Mouse (Mus musculus) right cerebral cortex, postnatal 4 days (tissue): ENCODE data around the gene Gm20388.
A peak's percentile ranks its signal among the peaks of the same experiment; 100 is the strongest.
"Not testable (repeated sequence)": the region's sequence is repeated elsewhere in the genome, so short reads cannot be mapped to it uniquely, and the experiment has no call there.

ENCODE experiments used
- DNase-seq: peaks from one replicate; pipeline ENCODE4 v3.0.0-alpha.2; 2022

The Gm20388 gene

DNA sequence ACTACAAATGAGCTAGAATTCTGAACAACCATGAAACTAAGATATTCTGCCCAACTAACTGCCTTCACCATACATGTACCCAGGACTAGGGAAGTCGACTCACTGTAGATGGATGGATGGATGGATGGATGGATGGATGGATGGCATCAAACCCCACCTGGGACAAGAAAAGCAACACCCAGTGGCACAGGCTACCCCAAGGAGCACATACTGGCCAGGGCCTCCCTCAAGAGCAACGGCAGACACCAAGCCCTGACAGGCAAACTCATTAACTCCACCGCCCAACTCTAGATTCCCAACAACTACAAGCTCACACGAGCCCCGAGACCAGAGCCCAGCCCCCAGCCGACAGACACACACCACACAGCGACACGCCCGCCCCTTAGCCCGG, 3626.3 kb downstream of the Gm20388 start:
- no peak for DNase-seq

DNA sequence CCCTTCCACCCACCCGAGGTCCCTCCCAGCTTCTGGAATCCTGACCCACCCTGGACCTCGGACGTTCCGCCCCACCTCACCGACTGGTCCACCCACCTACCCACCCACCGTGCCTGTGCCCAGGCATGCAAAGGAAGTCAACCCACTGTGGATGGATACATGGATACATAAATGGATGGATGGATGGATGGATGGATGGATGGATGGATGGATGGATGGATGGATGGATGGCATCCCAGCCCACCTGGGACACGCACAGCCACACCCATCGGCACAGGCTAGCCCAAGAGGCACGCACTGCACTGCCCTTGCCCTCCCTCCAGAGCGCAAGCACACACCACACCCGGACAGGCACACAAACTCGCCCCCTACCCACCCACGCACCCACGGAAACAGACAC, 3627.0 kb downstream of the Gm20388 start:
- DNase-seq: not testable (repeated sequence)

DNA sequence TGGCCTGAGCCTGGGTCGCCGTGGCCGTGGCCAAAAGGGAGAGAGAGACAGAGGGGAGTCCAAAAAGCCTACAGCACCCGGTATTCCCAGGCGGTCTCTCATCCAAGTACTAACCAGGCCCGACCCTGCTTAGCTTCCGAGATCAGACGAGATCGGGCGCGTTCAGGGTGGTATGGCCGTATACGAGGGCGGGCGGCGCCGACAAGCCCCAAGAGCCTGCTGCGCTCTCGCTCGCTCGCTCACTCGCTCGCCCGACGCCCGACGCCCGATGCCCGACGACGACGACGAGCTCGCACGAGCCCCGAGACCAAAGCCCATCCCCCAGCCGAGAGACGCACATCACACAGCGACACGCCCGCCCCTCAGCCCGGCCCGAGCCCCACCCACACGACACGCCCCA, 3653.6 kb downstream of the Gm20388 start:
- not testable (repeated sequence) for DNase-seq

DNA sequence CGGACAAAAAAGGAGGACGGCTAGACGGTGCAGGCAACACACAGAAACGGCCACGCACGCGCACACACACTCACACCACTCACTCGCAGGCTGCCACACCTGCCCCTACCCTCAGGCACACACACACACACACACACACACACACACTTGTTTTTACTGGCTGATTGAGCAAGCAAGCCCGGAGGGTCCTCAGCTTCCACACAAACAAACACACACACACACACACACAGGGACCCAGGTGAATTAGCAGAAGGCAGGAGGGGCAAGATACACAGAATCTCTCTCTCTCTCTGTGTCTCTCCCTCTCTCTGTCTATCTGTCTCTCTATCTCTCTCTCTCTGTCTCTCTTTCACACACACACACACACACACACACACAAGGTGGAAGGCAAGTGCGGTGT, 3664.7 kb downstream of the Gm20388 start:
- DNase-seq: peak; percentile 22

DNA sequence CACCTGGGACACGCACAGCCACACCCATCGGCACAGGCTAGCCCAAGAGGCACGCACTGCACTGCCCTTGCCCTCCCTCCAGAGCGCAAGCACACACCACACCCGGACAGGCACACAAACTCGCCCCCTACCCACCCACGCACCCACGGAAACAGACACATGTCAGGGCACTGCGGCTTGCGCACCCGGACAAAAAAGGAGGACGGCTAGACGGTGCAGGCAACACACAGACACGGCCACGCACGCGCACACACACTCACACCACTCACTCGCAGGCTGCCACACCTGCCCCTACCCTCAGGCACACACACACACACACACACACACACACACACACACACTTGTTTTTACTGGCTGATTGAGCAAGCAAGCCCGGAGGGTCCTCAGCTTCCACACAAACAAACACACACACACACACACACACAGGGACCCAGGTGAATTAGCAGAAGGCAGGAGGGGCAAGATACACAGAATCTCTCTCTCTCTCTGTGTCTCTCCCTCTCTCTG, 3690.1 kb downstream of the Gm20388 start:
- peak; percentile 2 for DNase-seq

DNA sequence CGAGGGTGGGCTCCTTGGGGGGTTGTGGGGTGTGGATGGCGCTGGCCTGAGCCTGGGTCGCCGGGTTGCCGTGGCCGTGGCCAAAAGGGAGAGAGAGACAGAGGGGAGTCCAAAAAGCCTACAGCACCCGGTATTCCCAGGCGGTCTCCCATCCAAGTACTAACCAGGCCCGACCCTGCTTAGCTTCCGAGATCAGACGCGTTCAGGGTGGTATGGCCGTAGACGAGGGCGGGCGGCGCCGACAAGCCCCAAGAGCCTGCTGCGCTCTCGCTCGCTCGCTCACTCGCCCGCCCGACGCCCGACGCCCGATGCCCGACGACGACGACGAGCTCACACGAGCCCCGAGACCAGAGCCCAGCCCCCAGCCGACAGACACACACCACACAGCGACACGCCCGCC, 3690.8 kb downstream of the Gm20388 start:
- DNase-seq: not testable (repeated sequence)

DNA sequence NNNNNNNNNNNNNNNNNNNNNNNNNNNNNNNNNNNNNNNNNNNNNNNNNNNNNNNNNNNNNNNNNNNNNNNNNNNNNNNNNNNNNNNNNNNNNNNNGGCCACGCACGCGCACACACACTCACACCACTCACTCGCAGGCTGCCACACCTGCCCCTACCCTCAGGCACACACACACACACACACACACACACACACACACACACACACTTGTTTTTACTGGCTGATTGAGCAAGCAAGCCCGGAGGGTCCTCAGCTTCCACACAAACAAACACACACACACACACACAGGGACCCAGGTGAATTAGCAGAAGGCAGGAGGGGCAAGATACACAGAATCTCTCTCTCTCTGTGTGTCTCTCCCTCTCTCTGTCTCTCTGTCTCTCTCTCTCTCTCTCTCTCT, 3702.0 kb downstream of the Gm20388 start:
- not testable (repeated sequence) for DNase-seq

DNA sequence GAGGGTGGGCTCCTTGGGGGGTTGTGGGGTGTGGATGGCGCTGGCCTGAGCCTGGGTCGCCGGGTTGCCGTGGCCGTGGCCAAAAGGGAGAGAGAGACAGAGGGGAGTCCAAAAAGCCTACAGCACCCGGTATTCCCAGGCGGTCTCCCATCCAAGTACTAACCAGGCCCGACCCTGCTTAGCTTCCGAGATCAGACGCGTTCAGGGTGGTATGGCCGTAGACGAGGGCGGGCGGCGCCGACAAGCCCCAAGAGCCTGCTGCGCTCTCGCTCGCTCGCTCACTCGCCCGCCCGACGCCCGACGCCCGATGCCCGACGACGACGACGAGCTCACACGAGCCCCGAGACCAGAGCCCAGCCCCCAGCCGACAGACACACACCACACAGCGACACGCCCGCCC, 3712.9 kb downstream of the Gm20388 start:
- not testable (repeated sequence) for DNase-seq

DNA sequence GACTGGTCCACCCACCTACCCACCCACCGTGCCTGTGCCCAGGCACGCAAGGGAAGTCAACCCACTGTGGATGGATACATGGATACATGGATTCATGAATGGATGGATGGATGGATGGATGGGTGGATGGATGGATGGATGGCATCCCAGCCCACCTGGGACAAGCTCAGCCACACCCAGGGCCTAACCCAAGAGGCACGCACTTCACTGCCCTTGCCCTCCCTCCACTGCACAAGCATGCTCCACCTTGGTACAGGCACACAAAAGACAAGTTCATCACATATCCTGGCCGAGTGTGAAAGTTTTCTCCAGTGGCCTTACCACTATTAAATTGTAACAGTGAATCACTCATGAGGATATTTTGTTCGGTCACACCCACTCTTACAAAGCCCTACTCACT, 3713.6 kb downstream of the Gm20388 start:
- no peak for DNase-seq

DNA sequence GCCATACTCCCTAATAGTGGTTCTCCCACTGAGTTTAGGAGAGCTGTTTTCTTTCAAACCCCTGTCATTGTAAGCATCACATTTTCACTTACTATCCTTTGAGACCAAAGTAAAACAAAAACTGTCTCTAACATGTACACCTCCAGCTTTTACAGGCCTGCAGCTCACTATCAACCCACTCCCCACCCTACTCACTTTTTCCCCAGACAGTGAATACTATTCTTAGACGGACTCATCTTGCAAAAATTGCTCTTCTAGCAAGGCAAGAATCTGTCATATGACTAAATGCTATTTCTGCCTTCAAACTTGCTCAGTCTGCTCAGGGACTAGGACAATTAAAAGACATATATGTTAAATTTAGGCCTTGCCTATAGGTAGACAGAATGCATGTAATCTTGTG, 3714.1 kb downstream of the Gm20388 start:
- DNase-seq: no peak

DNA sequence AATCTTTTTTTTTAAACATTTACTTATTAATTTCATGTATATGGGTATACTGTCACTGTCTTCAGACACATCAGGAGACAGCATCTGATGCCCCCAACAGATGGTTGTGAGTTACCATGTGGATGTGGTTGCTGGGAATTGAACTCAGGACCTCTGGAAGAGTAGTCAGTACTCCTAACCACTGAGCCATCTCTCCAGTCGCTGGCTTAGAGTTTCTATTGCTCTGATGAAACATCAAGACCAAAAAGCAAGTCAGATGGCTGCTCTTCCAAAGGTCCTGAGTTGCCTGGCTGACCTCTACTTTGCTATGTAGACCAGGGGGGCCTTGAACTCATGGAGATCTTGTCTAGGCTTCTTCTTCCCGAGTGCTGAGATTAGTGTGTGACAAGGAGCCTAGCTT, 3715.1 kb downstream of the Gm20388 start:
- no peak for DNase-seq

DNA sequence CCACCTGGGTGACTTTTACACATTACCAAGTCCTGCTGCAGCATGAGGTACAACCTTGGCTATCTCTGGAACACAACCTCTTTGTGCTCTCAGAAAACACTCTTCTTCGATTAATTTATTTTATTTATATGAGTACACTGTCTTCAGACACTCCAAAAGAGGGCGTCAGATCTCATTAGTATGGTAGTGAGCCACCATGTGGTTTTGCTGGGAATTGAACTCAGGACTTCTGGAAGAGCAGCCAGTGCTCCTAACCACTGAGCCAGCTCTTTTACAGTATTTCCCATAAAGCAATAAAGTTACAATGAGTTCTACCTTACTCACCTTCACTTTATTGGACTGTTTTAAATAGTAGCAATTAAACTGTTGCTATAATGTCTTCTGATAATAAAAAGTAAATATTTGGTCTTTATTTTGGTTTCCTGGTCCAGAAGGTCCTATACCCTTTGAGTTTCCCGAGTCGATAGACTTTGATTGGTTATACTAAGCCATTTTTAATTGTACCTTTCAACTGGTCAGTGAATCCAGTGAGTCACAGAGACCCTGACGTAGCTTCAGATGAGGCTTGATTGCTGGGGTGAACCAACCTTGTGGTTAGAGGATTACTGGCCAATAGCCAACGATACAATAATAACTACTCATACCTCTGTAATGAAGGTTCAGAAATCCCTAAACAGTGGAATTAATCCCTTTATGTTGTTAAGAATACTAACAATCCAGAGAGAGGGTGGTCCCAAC, 3716.9 kb downstream of the Gm20388 start:
- DNase-seq: no peak

DNA sequence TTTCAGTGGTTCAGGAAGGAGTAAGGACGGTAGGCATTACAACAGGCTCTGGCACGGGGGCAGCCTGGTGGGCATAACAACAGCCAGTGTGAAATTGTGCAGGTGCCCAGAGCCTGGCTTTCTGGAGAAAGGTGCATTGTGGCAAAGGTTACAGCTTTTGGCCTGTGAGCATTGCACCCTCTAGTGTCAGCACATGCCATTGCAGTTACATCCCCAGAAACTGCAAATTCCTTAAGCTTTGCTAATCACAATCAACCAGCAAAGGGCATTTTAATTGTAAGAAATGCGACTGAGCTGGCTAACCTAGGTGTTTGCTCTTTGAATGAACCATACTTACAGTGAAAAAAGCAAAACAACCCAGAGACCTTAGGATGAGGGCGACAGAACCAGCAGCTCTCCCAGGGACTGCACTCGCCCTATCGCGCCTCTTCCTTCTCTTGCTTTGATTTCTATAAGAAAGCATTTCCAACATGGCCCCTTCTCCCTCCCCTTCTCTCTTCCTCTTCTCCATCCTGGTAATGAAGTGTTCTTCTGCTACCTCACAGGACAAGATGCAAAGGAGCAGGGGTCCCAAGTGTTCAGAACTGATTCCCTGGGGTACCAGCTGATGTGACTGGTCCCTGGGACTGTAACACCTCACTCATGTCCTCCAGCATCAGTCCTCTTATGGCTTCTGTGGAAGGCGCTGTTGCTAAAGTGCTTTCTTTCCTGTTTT, 3717.8 kb downstream of the Gm20388 start:
- DNase-seq: peak; percentile 24

DNA sequence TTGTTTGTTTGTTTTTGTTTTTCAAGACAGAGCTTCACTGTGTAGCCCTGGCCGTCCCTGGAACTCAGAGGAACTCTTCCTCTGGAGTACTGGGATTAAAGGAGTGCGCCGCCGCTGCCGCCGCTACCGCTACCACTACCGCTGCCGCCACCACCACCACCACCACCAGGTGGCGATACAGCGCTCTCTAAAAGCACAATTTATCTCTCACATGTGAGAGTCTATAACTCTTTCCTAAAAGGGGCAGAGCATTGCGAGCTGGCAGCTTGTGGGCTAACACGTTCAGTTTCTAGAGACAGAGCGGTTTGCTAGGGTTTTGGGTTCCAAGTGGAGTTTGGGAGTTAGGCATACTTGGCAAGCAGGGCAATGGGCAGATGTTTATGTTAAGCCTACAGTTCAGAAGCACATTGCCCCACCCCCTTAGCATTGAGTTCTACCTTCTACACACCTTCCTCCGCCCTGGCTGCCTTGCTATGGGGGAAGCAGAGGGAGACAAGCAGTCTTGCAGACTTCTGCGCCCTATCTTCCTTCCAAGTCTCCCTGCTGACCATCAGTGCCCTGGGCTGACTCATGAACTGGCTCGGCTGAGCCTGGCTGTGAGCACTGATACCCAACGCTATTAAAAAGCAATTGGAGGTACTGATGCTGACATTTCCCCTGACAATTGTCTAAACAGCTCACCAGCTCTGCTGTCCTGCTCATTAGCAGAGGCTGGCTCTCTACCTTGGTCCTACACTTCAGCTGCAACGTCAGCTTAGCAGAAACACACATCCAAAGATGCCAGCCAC, 3718.5 kb downstream of the Gm20388 start:
- DNase-seq: peak; percentile 90

DNA sequence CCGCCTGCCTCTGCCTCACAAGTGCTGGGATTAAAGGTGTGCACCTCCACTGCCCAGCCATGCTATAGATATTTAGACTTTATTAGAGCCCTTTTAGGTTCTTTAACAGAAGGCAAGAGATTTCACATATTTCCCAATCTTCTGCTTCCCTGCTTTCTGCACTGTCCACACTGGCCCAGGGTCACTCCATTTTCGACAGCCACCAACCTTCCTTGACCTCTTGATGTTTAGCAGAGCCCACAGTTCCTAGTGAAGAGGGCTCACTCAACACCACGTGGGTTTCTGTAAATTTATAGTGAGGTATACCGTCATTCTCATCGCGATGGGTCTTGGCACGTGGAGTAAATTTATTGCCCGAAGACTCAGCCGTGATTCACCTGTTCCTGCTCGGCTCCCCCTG, 3719.4 kb downstream of the Gm20388 start:
- no peak for DNase-seq

DNA sequence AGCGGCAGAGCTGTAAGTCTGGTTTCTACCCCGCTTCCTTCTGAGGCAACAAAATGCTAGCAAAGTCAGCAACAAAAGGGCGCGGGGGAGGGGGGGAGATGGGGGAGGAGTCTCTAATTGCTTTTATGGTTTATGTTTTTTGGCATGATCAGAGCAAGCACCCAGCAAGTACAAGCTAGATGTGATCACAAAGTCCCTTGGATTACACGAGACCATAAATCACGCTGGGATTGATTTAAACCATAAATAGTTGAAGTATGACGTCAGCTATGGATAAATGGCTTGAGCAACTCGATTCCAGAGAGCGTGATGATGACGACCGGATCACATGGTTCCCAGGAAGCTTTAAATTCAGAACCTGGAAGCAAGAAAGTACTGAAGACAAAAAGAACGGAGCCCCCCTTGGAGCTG, 3720.2 kb downstream of the Gm20388 start:
- DNase-seq: no peak

DNA sequence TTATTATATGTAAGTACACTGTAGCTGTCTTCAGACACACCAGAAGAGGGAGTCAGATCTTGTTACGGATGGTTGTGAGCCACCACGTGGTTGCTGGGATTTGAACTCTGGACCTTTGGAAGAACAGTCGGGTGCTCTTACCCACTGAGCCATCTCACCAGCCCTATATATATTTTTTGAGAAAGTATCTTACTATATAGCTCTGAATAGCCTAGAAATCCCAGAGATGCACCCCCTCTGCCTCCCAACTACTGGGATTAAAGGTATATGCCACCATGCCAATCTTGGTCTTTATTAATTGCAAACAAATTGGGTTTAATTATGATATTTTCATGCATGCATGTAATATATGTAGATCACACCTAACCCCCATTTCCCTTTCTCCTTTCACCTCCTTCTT, 3721.1 kb downstream of the Gm20388 start:
- not testable (repeated sequence) for DNase-seq

DNA sequence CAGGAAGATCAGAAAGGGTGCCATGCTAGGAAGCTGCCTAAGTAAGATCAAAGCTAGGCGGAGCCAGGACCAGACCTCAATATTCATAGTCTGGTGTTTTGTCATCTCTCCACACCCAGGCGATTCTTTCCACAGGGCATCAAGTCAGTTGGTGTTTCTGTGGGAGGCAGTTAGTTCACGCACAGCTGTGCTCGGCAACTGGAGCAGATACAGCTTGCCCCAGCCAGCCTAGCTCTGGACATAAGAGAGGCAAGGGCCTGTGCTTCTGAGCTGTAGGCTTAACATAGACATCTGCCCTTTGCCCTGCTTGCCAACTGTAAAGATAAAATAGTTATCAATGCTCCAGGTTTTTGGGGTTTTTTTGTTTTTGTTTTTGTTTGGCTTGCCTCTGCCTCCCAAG, 3721.6 kb downstream of the Gm20388 start:
- no peak for DNase-seq

DNA sequence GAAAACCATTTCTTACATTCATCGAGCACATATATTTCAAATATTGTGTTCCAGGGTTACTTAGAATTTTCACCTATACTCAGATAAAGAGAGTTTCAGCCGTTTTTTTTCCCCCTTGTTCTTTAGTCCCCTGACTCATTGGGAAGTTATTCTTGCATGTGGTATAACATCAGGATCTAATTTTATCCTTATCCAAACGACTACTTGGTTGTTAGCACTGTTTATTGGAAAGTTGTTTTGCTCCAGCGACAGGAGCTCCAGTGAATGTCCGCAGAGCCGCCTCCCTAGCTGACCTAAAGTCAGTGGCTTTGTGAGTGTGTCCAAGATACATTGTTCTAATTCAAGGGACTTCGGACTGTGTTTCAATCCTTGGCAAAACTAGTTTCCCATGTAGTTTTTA, 3723.2 kb downstream of the Gm20388 start:
- DNase-seq: no peak

DNA sequence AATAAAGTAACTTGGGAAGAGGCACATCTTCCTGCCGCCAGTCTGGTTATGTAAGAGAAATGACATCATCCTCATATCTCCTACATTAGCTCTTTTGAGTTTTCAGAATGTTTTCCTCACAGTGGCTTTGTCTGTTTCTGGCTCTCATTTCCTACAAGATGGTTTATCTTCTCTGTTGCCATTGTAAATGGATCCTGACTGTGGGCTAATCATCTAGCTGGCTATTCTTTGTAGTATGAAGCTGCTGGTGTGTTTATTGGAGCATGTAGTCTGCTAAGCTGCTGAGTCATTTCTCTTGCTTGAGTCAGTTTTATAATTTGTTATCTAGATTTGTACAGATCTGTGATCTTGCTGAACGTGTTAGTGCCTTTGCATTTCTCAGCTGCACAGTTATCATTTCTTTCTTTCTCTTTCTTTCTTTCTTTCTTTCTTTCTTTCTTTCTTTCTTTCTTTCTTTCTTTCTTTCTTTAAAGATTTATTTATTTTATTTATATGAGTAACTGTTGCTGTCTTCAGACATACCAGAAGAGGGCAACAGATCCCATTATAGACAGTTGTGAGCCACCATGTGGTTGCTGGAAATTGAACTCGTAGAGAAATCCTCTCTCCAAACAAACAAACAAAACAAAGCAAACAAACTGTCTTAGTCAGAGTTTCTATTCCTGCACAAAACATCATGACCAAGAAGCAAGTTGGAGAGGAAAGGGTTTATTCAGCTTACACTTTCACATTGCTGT, 3723.9 kb downstream of the Gm20388 start:
- DNase-seq: no peak

DNA sequence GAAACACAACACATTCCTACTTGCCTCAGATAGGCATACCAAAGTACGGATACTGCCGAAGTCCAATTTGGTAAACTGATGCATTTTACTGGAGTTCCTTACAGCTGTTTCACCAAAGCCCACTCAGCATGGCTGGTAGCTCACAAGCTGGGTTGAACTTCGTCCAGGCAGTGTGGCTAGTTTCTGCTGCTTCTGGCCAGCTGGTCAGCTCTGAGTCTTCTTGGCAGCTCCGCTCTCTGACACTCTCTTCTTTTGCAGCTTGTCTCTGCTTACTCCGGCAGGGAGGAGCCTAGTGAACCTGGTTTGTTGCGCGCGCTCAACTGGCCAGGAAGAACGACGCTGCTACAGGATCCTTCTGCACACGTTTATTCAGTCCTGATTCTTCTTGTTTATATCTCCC, 3725.0 kb downstream of the Gm20388 start:
- no peak for DNase-seq

DNA sequence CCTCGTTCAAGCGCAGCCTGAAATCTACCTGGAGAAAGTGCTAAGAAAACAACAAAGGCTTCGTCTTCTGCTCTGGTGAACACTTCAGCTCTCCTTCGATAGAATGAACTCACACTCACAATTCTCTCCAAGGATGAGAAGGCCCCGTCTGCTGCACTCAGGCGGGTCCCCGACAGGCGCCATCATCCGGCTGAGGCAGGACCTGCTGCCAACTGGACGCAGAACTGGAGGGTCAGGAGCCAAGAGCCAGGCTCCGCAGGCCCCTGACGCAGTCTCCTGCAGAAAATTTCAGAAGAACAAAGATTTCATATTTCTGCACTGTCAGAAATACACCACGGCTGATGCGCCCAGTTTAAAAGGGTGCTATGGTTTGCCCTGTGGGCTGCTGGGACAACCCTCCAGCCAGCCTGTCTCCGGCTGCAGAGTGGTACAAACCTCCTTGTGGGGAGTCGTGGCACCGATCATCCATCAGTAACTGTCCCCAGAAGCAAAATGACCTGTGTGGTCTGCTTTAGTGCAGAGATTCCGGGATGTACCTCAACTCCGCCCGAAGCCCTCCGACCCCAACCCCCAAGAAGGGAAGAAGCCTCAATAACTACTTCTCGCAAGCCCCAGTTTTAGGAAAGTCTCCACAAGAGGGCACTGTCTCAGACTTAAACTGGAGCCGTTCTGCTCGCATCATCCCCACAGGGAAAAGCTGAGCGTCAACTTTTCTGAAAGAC, 3732.8 kb downstream of the Gm20388 start:
- DNase-seq: peak; percentile 64
